In the genomic region with DNA sequence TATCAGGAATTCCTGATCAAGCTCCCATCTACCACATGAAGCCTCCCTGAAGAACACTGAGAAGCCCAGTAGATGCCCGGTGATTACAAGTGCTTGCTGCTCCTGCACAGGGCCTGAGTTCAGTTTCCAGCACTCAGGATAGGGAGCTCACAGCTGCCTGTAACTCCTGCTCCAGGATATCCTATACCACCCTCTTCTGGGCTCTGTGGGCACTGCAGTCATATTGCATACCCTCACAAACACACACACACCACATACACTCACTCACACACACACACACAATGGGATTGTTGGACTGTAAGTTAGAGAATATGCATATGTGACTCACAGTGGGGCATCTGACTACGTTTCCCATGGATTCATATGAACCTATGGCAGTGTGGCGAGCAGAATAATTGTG, we compare ENCODE assay signal across 15 mouse cellular contexts. TPM values are rescaled to one million over a fixed set of nuclear protein-coding genes. Genes with fewer than 3 reads are reported as not detected.
DNase-seq lines count a peak whose midpoint lies in the region; ATAC-seq and TF ChIP-seq lines count a peak whose summit lies in the region.
"Had no signal": no experiment of that assay in that cellular context is flagged by ENCODE, and none has a peak within 500 bp of the region (broad histone marks: within the 10 kb centered on the region; RNA-seq: fewer than 3 reads in every experiment).

No protein-coding gene starts in this region.

- no peak overlapping the region for H3K4me2 ChIP-seq in lung, embryonic 14.5 days
- H3K4me2 ChIP-seq: forebrain, embryonic 12.5 days; heart, embryonic 12.5 days had no signal

- DNase-seq in kidney, adult 2 months, result no peak
- DNase-seq in kidney, adult 8-10 months, result no peak
- DNase-seq in lung, embryonic 14.5 days, result peak; percentile 9
- DNase-seq in lung, postnatal 10 days, result no peak
- DNase-seq in ES-E14 (ENCODE audit: low read depth, low spot score), result peak; percentile 21
- DNase-seq in spleen, postnatal 14 days (ENCODE audit: low spot score in 2 of 2), result no peak
- no peak for DNase-seq in T-cell, adult 2 months (ENCODE audit: low spot score)
- DNase-seq: heart, postnatal 36 days; lung, adult 2 months; right cerebral cortex, postnatal 14 days had no signal

- WGBS in kidney, adult 2 months, result 88% methylated on average over 3 of the region's 3 CpGs
- 91% methylated on average over 3 of the region's 3 CpGs for WGBS in lung, embryonic 14.5 days

- TF ChIP-seq POLR2A in kidney, adult 2 months (IDR thresholded peaks at IDR 0.05; ENCODE audit: low read depth, low read length), result no peak

- H3K27ac ChIP-seq in kidney, adult 2 months (ENCODE audit: insufficient read depth, low read depth, low read length), result no peak overlapping the region
- H3K27ac ChIP-seq in lung, embryonic 14.5 days (ENCODE audit: low read depth), result no peak overlapping the region
- H3K27ac ChIP-seq in ES-E14 (ENCODE audit: insufficient read depth, low read depth, low read length, poor library complexity, severe bottlenecking), result no peak overlapping the region
- H3K27ac ChIP-seq: forebrain, embryonic 12.5 days had no signal

- 0 out of 2 replicates have a peak, but pooled peaks have one; percentile 19 for TF ChIP-seq CTCF in kidney, adult 2 months (conservative IDR thresholded peaks at IDR 0.05; ENCODE audit: insufficient read depth, insufficient read length, low read depth, low read length)
- TF ChIP-seq CTCF in lung, embryonic 14.5 days (IDR thresholded peaks at IDR 0.05; ENCODE audit: low read depth), result peak; percentile 28
- peak; percentile 39 for TF ChIP-seq CTCF in E14TG2a.4 (conservative IDR thresholded peaks at IDR 0.05; ENCODE audit: low read length)

- ATAC-seq in lung, embryonic 14.5 days (ENCODE audit: insufficient read depth), result no peak
- ATAC-seq: hindbrain, embryonic 16.5 days had no signal

- H3K9me3 ChIP-seq in lung, embryonic 14.5 days (ENCODE audit: low read depth, low read length), result no peaks in the 10 kb centered on the region
- peaks cover 1% of the 10 kb centered on the region; the same call in 1 of the 2 replicates for H3K9me3 ChIP-seq in E14TG2a.4 (ENCODE audit: low read length)
- H3K9me3 ChIP-seq in ES-E14 (ENCODE audit: control insufficient read depth, insufficient read depth, low read depth, low read length), result no peaks in the 10 kb centered on the region
- H3K9me3 ChIP-seq: forebrain, embryonic 12.5 days; heart, embryonic 12.5 days had no signal

- in situ Hi-C loops in ES-E14 (cut with MboI; ENCODE audit: low sequenced_read_pairs in 2 of 2, unreplicated experiment in 2 of 2), result no loop called here

- no peaks in the 10 kb centered on the region for H3K36me3 ChIP-seq in kidney, adult 2 months (ENCODE audit: control insufficient read depth, insufficient read depth, low read length)
- H3K36me3 ChIP-seq in lung, embryonic 14.5 days (ENCODE audit: insufficient read depth), result no peaks in the 10 kb centered on the region
- H3K36me3 ChIP-seq in E14TG2a.4 (ENCODE audit: insufficient read depth, low read length) (no peaks in the 10 kb centered on the region), ES-E14 (ENCODE audit: control insufficient read depth, insufficient read depth, low read length, poor library complexity, severe bottlenecking) (no peaks in the 10 kb centered on the region)
- H3K36me3 ChIP-seq: forebrain, embryonic 12.5 days; heart, embryonic 12.5 days had no signal

- H3K27me3 ChIP-seq in kidney, adult 2 months (replicated peaks; ENCODE audit: control insufficient read depth, insufficient read depth, low read length), result no peaks in the 10 kb centered on the region
- no peaks in the 10 kb centered on the region for H3K27me3 ChIP-seq in lung, embryonic 14.5 days (ENCODE audit: insufficient read depth, low read length)
- H3K27me3 ChIP-seq in E14TG2a.4 (ENCODE audit: insufficient read depth, low read length), result no peaks in the 10 kb centered on the region
- H3K27me3 ChIP-seq: heart, embryonic 12.5 days had no signal

- H3K4me1 ChIP-seq in kidney, adult 2 months (ENCODE audit: control insufficient read depth, insufficient read depth, low read length), result no peaks in the 10 kb centered on the region
- no peaks in the 10 kb centered on the region for H3K4me1 ChIP-seq in lung, embryonic 14.5 days (ENCODE audit: insufficient read depth)
- H3K4me1 ChIP-seq in E14TG2a.4 (replicated peaks; ENCODE audit: low read depth, low read length) (peaks cover 5% of the 10 kb centered on the region; the same call in 1 of the 2 replicates), ES-E14 (ENCODE audit: control insufficient read depth in 2 of 2, insufficient read depth in 2 of 2, low read length in 2 of 2, poor library complexity in 1 of 2) (no peaks in the 10 kb centered on the region)
- H3K4me1 ChIP-seq: forebrain, embryonic 12.5 days; heart, embryonic 12.5 days had no signal

- no peak overlapping the region for H3K9ac ChIP-seq in lung, embryonic 14.5 days
- no peak overlapping the region for H3K9ac ChIP-seq in ES-E14 (ENCODE audit: insufficient read depth, low read depth, low read length, poor library complexity, severe bottlenecking)
- H3K9ac ChIP-seq: forebrain, embryonic 12.5 days; heart, embryonic 12.5 days had no signal

- no peak overlapping the region for H3K4me3 ChIP-seq in kidney, adult 2 months (ENCODE audit: insufficient read depth, low read depth, low read length)
- H3K4me3 ChIP-seq in lung, embryonic 14.5 days (ENCODE audit: low read depth, low read length), result no peak overlapping the region
- H3K4me3 ChIP-seq in E14TG2a.4 (replicated peaks; ENCODE audit: low read length), result no peak overlapping the region
- no peak overlapping the region for H3K4me3 ChIP-seq in ES-E14 (ENCODE audit: insufficient read depth in 1 of 2, low read depth in 1 of 2, low read length in 2 of 2, poor library complexity in 1 of 2, severe bottlenecking in 1 of 2)
- H3K4me3 ChIP-seq: forebrain, embryonic 12.5 days; heart, embryonic 12.5 days had no signal

TF ChIP-seq in ES-E14, 5 proteins besides CTCF, POLR2A, EP300 and RAD21:
- TF ChIP-seq ZC3H11A (IDR thresholded peaks at IDR 0.05; ENCODE audit: borderline replicate concordance, low read depth, low read length), result peak; percentile 43; the same call in 1 of the 2 replicates
- TF ChIP-seq CHD2 (IDR thresholded peaks at IDR 0.05; ENCODE audit: low read depth, low read length), result no peak
- no peak for TF ChIP-seq ZNF384 (IDR thresholded peaks at IDR 0.05; ENCODE audit: low read depth, low read length)
- TF ChIP-seq MAFK (IDR thresholded peaks at IDR 0.05; ENCODE audit: insufficient read depth, low read depth, low read length), result no peak
- TF ChIP-seq HCFC1 (IDR thresholded peaks at IDR 0.05; ENCODE audit: borderline replicate concordance, insufficient read depth, low read length), result no peak

RNA-seq across cellular contexts. Expression of gene Grin2b, which starts 55.9 kb away (rescaled TPM):
- polyA plus RNA-seq in kidney, adult 2 months (2012; rRNA removed), result not detected in 2 replicates
- 0.47 and 0.82 TPM in 2 replicates for polyA plus RNA-seq in lung, embryonic 14.5 days (2014; fragmentation: Nextera tagmentation; extraction: Ambion mirVana)
- 0.32 and 1.2 TPM in 2 replicates for total RNA-seq in ES-E14 (2012; rRNA removed)
- total RNA-seq: heart, postnatal 36 days; megakaryocyte progenitor cell, adult 5-6 weeks had no signal

Comparison
In these comparisons a context has a peak if more than half of its experiments do, and no peak if none do; other contexts are left out.
1. DNase-seq: peak in lung, embryonic 14.5 days (single experiment) and ES-E14 (single experiment); none in kidney, adult 2 months (single experiment), kidney, adult 8-10 months (0 of 2), lung, postnatal 10 days (single experiment), spleen, postnatal 14 days (0 of 2) and T-cell, adult 2 months (single experiment).
2. Peak in every context shown above with its lines, with median percentiles within 50 percentile points of each other: CTCF ChIP-seq.